Mouse (Mus musculus) MEL (cell line): ENCODE results near the gene Rnf220.

ENCODE experiments used
- BHLHE40 ChIP-seq: IDR thresholded peaks from 2 replicates; pipeline ENCODE4 v1.6.1; 2012; ENCODE audit warnings: low read depth, mild to moderate bottlenecking, inconsistent platforms, low read length, improper control_type of control experiment, borderline replicate concordance
- CTCF ChIP-seq, 3 experiments: IDR thresholded peaks in 2 of 3; conservative IDR thresholded peaks in 1 of 3; 2 replicates each; pipeline ENCODE4 v1.5.1; 2011 to 2012; ENCODE audit warnings: low read length in 3 of 3, low read depth in 2 of 3, mild to moderate bottlenecking in 2 of 3, improper control_type of control experiment in 1 of 3, inconsistent platforms in 1 of 3, mixed read lengths in 1 of 3, moderate library complexity in 1 of 3; ENCODE audit not compliant: control insufficient read depth in 1 of 3, insufficient read depth in 1 of 3, poor library complexity in 1 of 3, severe bottlenecking in 1 of 3
- ELF1 ChIP-seq: IDR thresholded peaks from 2 replicates; pipeline ENCODE4 v1.6.1; 2014; ENCODE audit warnings: low read depth, mild to moderate bottlenecking, inconsistent platforms, low read length, improper control_type of control experiment, moderate library complexity
- EP300 ChIP-seq, 2 experiments: IDR thresholded peaks; 2 replicates each; pipeline ENCODE4 v1.6.1; 2011; ENCODE audit warnings: improper control_type of control experiment in 2 of 2, low read length in 2 of 2, low read depth in 1 of 2, mild to moderate bottlenecking in 1 of 2
- MEF2A ChIP-seq: IDR thresholded peaks from 2 replicates; pipeline ENCODE4 v1.6.1; 2014; ENCODE audit warnings: low read depth, mild to moderate bottlenecking, inconsistent platforms, low read length, improper control_type of control experiment; ENCODE audit not compliant: poor library complexity, insufficient replicate concordance, severe bottlenecking; ENCODE audit errors: extremely low read depth
- MYC ChIP-seq: IDR thresholded peaks from 2 replicates; pipeline ENCODE4 v1.6.1; 2011; ENCODE audit warnings: low read depth, mild to moderate bottlenecking, low read length, improper control_type of control experiment, moderate library complexity
- POLR2A ChIP-seq, 2 experiments: IDR thresholded peaks; 2 replicates each; pipeline ENCODE4 v1.6.1; 2011 to 2012; ENCODE audit warnings: low read length in 2 of 2, mild to moderate bottlenecking in 2 of 2, control low read depth in 1 of 2, improper control_type of control experiment in 1 of 2, low read depth in 1 of 2, moderate library complexity in 1 of 2; ENCODE audit not compliant: control insufficient read depth in 1 of 2, insufficient read depth in 1 of 2, poor library complexity in 1 of 2
- POLR2AphosphoS2 ChIP-seq: IDR thresholded peaks from 2 replicates; pipeline ENCODE4 v1.6.1; 2011; ENCODE audit warnings: low read length, improper control_type of control experiment
- RAD21 ChIP-seq: IDR thresholded peaks from 2 replicates; pipeline ENCODE4 v1.6.1; 2011; ENCODE audit warnings: mild to moderate bottlenecking, low read depth, low read length, improper control_type of control experiment
- TAL1 ChIP-seq: IDR thresholded peaks from 2 replicates; pipeline ENCODE4 v1.6.1; 2012; ENCODE audit warnings: mild to moderate bottlenecking, inconsistent platforms, low read length, moderate library complexity, mixed read lengths
- USF2 ChIP-seq, 2 experiments: IDR thresholded peaks; 2 replicates each; pipeline ENCODE4 v1.6.1; 2011 to 2012; ENCODE audit warnings: improper control_type of control experiment in 2 of 2, low read length in 2 of 2, borderline replicate concordance in 1 of 2, inconsistent platforms in 1 of 2, low read depth in 1 of 2, mild to moderate bottlenecking in 1 of 2; ENCODE audit not compliant: insufficient read depth in 1 of 2

DNA sequence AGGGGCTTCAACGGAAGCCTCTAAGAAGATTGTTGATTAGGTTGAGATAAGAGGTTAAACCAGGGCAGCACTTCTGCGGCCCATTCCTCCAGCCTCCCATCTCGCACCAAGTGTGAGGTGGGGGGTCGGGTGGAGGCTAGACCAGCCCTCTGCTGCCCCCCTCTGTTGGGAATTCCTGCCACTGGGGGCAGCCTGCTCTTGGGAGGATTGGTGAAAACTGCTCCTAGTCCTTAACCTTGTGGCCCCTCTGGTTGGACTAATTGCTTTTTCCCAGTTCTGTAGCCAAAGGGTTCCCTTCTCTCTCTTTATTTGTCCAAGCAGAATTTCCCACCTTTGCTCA is 183.8 kb downstream of the Rnf220 start:
- TF ChIP-seq POLR2A (IDR thresholded peaks at IDR 0.05; ENCODE audit: control insufficient read depth in 1 of 2, insufficient read depth in 1 of 2, low read depth in 1 of 2, low read length in 2 of 2, poor library complexity in 1 of 2) (no peak), EP300 (IDR thresholded peaks at IDR 0.05; ENCODE audit: low read depth in 1 of 2, low read length in 2 of 2) (no peak), TAL1 (no peak), CTCF (IDR thresholded peaks at IDR 0.05 in 2 of 3, conservative IDR thresholded peaks at IDR 0.05 in 1 of 3; ENCODE audit: control insufficient read depth in 1 of 3, insufficient read depth in 1 of 3, low read depth in 2 of 3, low read length in 3 of 3, poor library complexity in 1 of 3, severe bottlenecking in 1 of 3) (peak in 1 of 3 experiments; percentile 23; a peak in 2 of 6 replicates), MEF2A (no peak), RAD21 (no peak), MYC (no peak), ELF1 (no peak), POLR2AphosphoS2 (no peak), BHLHE40 (no peak), USF2 (IDR thresholded peaks at IDR 0.05; ENCODE audit: borderline replicate concordance in 1 of 2, insufficient read depth in 1 of 2, low read depth in 1 of 2, low read length in 2 of 2) (no peak)
